Mouse (Mus musculus): ENCODE data around the gene Shisa8.
"Not testable (repeated sequence)": the region's sequence is repeated elsewhere in the genome, so short reads cannot be mapped to it uniquely, and the experiment has no call there.

The Shisa8 gene

DNA sequence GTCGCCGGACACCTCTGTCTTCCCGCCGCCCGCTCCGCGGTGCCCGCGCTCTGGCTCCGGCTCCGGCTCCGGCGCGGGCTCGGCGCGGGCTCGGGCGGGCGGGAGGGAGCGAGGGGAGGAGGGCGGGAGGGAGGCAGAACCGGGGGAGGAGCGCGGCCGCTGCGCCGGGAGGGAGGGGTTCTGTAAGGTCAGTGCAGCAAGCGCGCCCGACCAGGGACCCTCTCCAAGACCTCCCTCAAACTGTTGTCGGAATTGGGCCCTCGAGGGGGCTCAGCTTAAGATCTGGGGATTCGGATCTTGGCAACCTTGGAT, at the start of gene Shisa8:
Gene Shisa8, minus strand, starts transcription at position 64 of the 312 bp plus-strand sequence.
- no peak for DNase-seq

DNA sequence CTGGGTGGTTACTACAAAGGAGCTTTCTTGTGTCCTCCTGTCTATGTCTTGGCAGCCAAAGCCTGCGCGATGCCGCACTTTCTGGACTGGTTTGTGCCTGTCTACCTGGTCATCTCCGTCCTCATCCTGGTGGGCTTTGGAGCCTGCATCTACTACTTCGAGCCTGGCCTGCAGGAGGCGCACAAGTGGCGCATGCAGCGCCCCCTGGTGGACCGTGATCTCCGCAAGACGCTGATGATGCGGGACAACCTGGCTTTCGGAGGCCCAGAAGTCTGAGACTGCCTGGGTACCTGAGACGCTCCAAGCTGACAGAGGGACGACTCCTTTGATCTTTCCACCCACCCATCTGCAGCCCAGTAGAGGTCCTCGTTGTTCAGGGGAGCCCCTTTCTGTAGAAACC, 46.9 kb upstream of the Shisa8 start:
- DNase-seq = peak; percentile 91

DNA sequence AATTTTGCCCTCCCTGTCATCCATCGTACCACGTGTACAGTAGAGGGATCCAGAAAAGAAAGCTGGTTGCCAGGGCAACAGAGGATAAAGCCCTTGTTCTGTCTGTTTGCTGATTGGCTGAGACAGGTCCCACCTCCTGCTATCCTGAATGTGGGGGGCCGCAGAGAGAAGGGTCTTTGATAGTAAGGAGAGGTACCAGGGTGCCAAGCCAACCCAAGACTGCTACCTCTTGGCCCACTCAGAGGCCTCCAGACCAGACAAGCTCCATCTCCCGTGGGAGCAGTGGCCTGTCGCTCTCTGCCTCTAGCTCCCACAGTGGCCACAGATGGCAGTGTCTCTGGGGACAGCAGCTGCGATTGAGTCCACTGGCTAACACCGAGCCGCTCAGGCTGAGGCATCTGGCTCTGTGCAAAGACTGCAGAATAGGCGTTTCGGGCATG, 43.3 kb upstream of the Shisa8 start:
- DNase-seq = no peak

- DNase-seq = no peak
These were observed 42.6 kb upstream of the Shisa8 start for GRCm38 (mm10) chr15:82255248-82255647.

DNA sequence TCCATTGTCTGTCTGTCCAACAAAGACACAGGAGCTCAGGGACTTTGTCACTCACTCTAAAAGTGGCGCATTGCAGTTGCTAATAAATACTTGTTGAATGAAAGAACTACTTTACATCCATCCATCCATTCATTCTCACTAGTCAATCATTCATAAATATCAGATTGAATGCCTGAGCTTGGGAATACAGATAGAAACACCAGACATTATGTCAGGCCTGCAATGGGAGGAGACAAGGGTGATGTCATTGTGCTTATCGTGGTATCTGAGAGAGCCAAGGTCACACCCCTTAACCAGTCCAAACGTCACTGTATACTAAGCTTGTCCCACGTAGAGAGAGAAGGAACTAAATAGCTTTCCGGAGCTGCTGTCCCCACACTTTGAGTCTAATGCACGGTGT, 39.5 kb upstream of the Shisa8 start, which contains the start of gene 1500009C09Rik:
Gene 1500009C09Rik, plus strand, starts transcription at position 301 of the 400 bp plus-strand sequence.
- DNase-seq = no peak

DNA sequence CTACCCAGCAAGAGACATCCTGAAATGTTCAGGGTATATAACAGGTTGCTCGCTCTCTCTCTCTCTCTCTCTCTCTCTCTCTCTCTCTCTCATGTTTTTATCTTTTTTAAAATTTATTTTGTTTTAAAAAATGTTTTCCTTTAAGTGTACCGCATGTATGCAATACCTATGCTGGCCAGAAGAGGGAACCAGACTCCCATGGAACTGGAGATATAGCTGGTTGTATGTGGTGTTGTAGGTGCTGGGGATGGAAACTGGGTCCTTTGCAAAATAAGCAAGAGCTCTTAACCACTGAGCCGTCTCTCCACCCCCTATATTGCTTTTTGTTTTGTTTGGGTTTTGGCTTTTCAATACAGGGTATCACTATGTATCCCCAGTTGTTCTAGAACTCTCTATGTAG, 39.0 kb upstream of the Shisa8 start:
- DNase-seq = peak in 1 of 2 experiments; percentile 45

- DNase-seq = no peak
These were observed 34.6 kb upstream of the Shisa8 start for GRCm38 (mm10) chr15:82247131-82247776.

GRCm38 (mm10) chr15:82244805-82245161, 32.2 kb upstream of the Shisa8 start:
- DNase-seq = not testable (repeated sequence)

- peak; percentile 90 to 92 for DNase-seq
These were observed 31.6 kb upstream of the Shisa8 start, which contains the start of gene Cenpm for GRCm38 (mm10) chr15:82244115-82244804. Cenpm (minus strand) TSS chr15:82244748.

- no peak for DNase-seq
These were observed 31.1 kb upstream of the Shisa8 start for GRCm38 (mm10) chr15:82243742-82244114.

GRCm38 (mm10) chr15:82243311-82243710, 30.7 kb upstream of the Shisa8 start:
- DNase-seq = no peak

- DNase-seq = peak; percentile 96
These were observed 23.9 kb upstream of the Shisa8 start for GRCm38 (mm10) chr15:82236565-82236964.

DNA sequence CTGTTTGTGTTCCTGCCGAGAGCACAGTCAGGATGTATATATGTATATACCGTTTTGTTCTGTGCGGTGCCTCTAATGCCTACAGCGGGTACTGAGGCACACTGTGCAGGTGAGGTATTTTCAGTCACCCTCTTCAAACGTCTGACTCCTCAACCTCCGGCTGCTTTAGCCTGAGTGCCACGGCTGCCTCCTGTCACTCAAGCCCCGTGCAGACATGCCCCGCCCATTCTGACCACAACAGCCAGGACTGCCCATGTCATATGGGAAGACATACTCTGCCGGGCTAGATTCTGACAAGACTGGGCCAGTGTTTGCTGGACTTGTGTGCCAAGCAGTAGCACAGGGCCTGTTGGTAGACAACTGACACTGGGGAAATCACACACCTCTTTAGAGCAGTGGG, 23.0 kb upstream of the Shisa8 start:
- DNase-seq = no peak

DNA sequence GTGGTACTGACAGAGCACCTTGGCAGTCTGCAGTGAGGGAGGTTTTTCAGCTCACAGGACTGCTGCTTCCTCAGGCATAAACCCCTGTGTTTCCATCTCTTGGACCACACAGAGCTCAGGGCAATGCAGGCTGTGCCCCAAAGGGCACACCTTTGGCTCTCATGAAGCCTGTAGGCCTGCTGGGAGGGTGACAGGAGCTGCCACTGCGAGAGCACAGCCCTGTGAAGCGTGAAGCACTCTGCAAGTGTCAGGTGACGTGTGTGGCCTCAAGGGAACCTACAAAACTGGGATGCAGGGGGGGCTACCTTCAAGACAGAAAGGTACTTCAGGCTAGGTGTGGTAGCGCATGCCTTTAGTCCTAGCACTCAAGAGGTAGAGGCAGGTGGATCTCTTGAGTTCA, 20.0 kb upstream of the Shisa8 start:
- DNase-seq = peak; percentile 63 to 66

GRCm38 (mm10) chr15:82231591-82232378, 19.2 kb upstream of the Shisa8 start:
- DNase-seq = no peak

DNA sequence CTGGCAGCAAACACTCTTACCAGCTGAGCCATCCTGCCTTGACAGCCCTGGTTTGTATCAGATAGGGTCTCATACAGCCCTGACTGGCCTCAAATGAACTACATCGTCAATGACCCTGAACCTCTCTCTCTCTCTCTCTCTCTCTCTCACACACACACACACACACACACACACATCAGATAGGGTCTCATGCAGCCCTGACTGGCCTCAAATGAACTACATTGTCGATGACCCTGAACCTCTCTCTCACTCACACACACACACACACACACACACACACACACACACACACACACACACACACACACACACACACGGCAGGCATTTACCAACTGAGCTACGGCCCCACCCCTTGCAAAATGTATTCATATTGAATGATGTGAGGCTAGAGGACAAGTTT, 18.5 kb upstream of the Shisa8 start:
- DNase-seq = no peak

- DNase-seq = no peak
These were observed 17.5 kb upstream of the Shisa8 start for GRCm38 (mm10) chr15:82230098-82230611.

DNA sequence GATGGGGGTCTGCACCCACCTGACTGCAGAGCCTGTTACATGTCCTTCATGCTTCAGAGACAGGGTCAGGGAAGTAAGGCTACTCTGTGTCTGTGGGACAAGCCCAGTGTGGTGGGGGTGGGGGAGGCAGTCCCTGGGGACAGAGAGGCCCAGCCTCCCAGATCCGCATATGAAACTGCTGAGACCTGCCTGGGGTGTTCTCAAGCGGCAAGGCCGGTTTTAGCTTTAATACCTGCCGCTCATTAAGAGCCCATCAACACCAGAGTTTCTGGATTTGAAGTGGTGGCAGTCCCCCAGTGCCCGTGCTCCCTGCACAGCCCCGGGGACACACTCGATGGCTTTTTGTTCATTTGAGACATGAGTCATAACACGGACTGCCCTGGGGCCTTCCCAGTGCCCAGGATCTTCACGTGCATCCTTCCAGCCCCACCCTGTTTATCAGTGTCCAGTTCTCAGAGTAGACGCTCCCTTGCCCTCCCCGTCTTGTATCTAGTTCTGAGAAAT, 17.0 kb upstream of the Shisa8 start:
- DNase-seq = peak; percentile 66 to 72

DNA sequence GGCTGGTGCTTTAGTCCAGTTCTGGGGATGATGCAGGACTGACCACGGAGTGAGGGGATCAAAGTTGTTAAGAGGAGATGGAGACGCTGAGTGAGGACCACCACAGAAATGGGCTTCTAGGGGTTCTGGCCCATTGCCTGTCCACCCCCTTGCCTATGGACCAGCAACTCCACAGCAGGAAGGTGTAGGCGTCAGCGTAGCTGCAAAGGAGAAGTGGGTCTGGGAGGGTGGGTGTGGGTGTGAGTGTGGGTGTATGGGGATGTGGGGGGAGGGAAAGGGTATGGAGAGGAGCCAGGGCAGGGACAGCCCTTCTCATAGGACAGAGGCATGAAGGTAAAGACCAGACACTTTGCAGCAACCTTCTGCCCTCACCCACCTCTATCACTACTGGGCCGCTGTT, 13.2 kb upstream of the Shisa8 start:
- DNase-seq = no peak

GRCm38 (mm10) chr15:82224602-82225215, 12.1 kb upstream of the Shisa8 start:
- DNase-seq = no peak

DNA sequence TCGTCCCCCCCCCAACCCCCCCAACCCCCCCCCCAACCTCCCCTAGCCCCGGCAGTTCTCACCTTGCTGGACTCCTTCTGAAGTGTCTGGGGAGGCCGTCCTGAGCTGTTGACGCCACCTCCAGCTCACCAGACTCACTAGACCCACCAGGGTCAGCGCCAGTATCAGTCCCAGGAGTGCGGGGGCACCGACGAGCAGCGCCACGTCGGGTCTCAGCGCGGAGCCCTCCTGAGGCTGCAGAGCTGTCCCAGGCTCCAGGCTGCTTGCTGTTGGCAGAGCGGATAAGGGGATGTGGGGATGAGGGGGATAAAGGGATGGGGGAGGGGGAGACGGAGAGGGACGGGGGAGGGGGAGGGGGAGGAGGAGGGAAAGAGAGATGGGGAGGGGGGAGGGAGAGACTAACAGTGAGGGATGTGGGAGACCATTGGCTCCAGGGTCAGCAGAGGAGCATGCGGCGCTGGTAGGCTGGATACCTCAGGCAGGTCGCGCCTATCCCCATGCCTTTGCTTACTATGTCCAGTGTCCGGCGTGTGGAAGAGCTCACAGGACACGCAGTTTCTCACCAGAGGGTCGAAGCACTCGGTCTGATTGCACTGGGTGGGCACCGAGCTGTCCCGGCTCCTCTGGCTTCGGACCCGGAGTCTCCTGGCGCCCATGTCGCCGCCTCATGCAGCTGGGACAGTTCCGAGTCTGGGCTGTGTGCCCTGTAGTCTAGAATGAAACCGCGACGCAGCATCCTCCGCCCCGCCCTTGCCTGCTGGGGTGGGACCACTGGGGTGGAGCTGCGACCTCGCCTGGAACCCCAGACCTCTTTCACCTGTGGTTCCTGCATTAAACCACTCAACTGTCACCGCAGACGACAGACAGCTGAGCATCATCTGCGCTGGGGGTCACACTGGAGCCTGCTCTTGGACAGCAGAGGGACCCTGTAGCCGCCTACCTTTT, 11.3 kb upstream of the Shisa8 start, which contains the start of gene Tnfrsf13c:
Gene Tnfrsf13c, minus strand, starts transcription at position 713 of the 945 bp plus-strand sequence.
- DNase-seq = peak; percentile 87 to 92

DNA sequence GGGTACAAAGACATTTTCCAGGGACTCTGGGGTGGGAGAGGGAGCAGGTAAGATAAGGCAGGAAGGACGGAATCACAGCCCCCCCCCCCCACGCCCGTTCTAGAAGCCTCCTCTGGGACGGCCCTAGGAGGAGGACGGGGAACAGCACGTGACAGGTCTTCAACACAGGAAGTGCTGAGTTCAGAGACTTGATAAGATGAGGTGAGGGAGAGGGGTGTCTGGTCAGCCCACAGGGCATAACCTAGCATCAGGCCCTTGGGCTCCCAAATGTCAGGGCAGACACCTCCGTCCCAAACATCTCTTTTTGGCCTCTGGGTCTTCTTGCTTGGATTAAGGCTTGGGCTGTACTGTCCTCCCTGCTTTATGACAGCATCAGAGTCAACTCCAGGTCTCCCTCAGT, 10.6 kb upstream of the Shisa8 start:
- DNase-seq = no peak

Measured in B cell, adult 2 months (primary cell).